Mouse (Mus musculus) colon, adult 2 months (tissue): ENCODE data around the gene Olfr250. TPM values are rescaled to one million over a fixed set of nuclear protein-coding genes. Genes with fewer than 3 reads are reported as not detected.

Source experiments
- polyA plus RNA-seq: library from polyadenylated mRNA; depleted of rRNA; stranded (reverse); fragments of >200 nt; gene quantifications from 2 replicates; pipeline ENCODE4 v1.2.3, GENCODE M21; 2012; rRNA removed

Gene Olfr250
- polyA plus RNA-seq, result not detected in 2 replicates

DNA sequence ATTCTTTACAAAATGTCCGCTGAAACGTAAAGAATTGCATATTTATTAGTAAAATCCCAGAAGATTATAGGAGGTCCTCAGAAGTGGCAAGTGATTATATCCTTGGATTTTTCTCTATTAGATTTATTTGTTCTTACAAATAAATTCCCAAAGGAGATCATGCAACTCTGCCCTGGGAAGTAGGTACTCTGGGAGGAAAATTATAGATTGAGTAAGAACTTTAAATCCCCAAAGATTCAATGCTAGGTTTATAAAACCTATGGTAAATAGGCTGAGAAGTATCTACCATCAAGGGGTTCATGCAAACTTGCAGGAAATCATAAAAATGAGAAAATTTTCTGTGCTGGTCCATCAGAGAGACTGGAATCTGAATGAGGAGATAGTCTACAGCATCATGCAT lies at the start of gene Olfr250:
Gene Olfr250, plus strand, starts transcription at position 301 of the 400 bp plus-strand sequence.

DNA sequence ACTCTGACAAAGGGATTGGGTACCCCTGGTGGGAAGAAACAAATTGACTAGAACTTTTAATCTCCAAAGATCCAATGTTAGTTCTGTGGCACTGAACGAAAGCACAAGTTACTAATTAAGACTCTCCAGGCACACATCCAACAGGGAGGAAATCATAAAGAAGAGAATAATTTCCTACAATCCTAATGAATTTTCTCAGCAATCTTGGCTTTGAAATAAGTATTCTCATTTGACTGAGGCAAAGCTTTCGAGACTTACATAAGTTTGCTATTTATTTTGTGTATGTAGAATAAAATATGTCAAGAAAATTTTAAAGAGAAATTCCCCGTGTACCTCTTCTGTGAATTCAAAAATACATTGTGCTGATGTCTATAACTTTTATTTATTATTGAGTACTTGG lies 37.9 kb upstream of the Olfr250 start, which contains the start of gene Olfr25:
Gene Olfr25, plus strand, starts transcription at position 301 of the 400 bp plus-strand sequence.

DNA sequence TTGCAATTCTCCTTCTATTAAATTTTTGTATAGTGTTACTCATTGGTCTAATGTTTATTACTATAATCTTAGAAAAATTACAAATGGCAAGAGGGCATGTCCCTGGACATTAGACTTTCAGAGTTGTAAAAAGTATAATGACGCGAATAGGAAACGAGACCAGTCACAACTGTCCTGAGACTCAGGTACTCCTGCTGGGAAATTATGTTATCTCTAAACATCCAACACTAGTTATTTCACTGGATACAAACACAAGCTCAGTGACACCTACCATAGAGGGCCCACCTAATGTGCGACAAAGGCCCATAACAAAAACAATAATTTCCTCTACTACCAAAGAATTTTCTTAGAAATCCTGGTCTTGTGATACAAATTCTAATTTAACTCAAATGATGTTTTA lies 18.6 kb upstream of the Olfr250 start, which contains the start of gene Olfr898:
Gene Olfr898, plus strand, starts transcription at position 301 of the 400 bp plus-strand sequence.

DNA sequence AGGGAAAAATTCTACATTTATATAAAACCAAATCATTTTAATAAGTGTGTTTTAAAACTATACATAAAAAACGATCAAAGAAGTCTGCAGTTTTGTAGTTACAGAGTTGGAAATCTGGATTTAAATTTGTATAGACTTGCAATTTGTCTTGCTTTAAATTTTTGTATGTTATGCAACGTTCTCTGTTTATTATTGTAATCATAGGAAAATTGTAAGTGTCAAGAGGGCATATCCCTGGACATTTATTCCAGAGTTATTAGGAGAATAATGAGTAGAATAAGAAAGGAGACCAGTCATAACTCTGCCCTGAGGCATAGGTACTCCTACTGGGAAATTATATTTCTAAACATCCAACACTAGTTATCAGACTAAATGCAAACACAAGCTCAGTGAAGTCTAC lies 10.1 kb downstream of the Olfr250 start, which contains the start of gene Olfr251:
Gene Olfr251, plus strand, starts transcription at position 301 of the 400 bp plus-strand sequence.

DNA sequence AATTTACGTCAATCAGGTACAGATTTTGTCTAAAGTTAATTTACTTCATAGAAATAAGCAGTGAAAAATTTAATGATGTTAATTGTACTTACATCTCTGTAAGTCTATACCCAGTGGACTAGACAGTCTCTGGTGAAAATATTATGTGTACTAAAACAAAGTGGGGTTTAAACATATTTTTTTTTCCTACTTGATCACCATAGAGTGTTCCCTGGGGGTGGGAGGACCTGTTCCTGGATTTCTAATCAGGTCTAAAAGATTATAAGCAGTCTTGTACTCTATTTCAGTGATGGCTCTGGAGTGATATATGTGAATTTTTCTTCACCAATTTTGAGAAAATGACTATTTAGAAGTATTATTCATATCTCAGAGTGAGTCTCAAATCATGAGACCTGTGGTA lies 34.7 kb downstream of the Olfr250 start, which contains the start of gene Olfr147:
Gene Olfr147, plus strand, starts transcription at position 301 of the 400 bp plus-strand sequence.

Other genes starting within 250 kb of the Olfr250 start
- gene Olfr890, start 224.4 kb upstream of the Olfr250 start, polyA plus RNA-seq, result not detected in 2 replicates
- not detected in 2 replicates for gene Olfr891, start 186.1 kb upstream of the Olfr250 start, polyA plus RNA-seq
- not detected in 2 replicates for gene Olfr893, start 158.5 kb upstream of the Olfr250 start, polyA plus RNA-seq
- gene Olfr894, start 148.8 kb upstream of the Olfr250 start, polyA plus RNA-seq, result not detected in 2 replicates
- gene Olfr143, start 114.1 kb upstream of the Olfr250 start, polyA plus RNA-seq, result not detected in 2 replicates
- gene Olfr895, start 99.0 kb upstream of the Olfr250 start, polyA plus RNA-seq, result not detected in 2 replicates
- gene Olfr896-ps1, start 75.8 kb upstream of the Olfr250 start, polyA plus RNA-seq, result not detected in 2 replicates
- not detected in 2 replicates for gene Olfr25, start 37.8 kb upstream of the Olfr250 start, polyA plus RNA-seq
- gene Olfr898, start 18.5 kb upstream of the Olfr250 start, polyA plus RNA-seq, result not detected in 2 replicates
- not detected in 2 replicates for gene Olfr251, start 10.2 kb downstream of the Olfr250 start, polyA plus RNA-seq
- gene Olfr147, start 34.8 kb downstream of the Olfr250 start, polyA plus RNA-seq, result not detected in 2 replicates
- gene Olfr901, start 62.6 kb downstream of the Olfr250 start, polyA plus RNA-seq, result not detected in 2 replicates
- gene Olfr902, start 80.8 kb downstream of the Olfr250 start, polyA plus RNA-seq, result not detected in 2 replicates
- not detected in 2 replicates for gene Olfr904, start 96.2 kb downstream of the Olfr250 start, polyA plus RNA-seq
- not detected in 2 replicates for gene Olfr905, start 104.2 kb downstream of the Olfr250 start, polyA plus RNA-seq
- not detected in 2 replicates for gene Olfr906, start 120.2 kb downstream of the Olfr250 start, polyA plus RNA-seq
- not detected in 2 replicates for gene Olfr907, start 128.9 kb downstream of the Olfr250 start, polyA plus RNA-seq
- gene Olfr911-ps1, start 154.7 kb downstream of the Olfr250 start, polyA plus RNA-seq, result not detected in 2 replicates
- gene Olfr910, start 171.0 kb downstream of the Olfr250 start, polyA plus RNA-seq, result not detected in 2 replicates
- gene Olfr912, start 213.3 kb downstream of the Olfr250 start, polyA plus RNA-seq, result not detected in 2 replicates
- not detected in 2 replicates for gene Olfr913, start 225.9 kb downstream of the Olfr250 start, polyA plus RNA-seq
- not detected in 2 replicates for gene Olfr914, start 238.2 kb downstream of the Olfr250 start, polyA plus RNA-seq